Mouse (Mus musculus) MEL (cell line): ENCODE measurements around the gene Tfrc. TPM values are rescaled to one million over a fixed set of nuclear protein-coding genes. Genes with fewer than 3 reads are reported as not detected.

Source experiments
- DNase-seq: peaks from one replicate; pipeline ENCODE4 v3.0.0; 2011; ENCODE audit warnings: low read depth, low spot score
- H3K27ac ChIP-seq: 2 replicates; pipeline ENCODE4 v1.5.1; 2012; ENCODE audit warnings: low read depth, mild to moderate bottlenecking, control low read depth, low read length, moderate library complexity; ENCODE audit not compliant: control insufficient read depth
- H3K27me3 ChIP-seq, 2 experiments: fragments of 150-350 bp in 1 of 2; sonication (generic) in 1 of 2; 2 replicates each; pipeline ENCODE4 v1.6.1; 2012; ENCODE audit warnings: low read length in 2 of 2, mild to moderate bottlenecking in 2 of 2, improper control_type of control experiment in 1 of 2, moderate library complexity in 1 of 2; ENCODE audit not compliant: insufficient read depth in 2 of 2, control insufficient read depth in 1 of 2
- H3K36me3 ChIP-seq, 2 experiments: 2 replicates each; pipeline ENCODE4 v1.6.1; 2012 to 2014; ENCODE audit warnings: low read length in 2 of 2, improper control_type of control experiment in 1 of 2, inconsistent platforms in 1 of 2, mild to moderate bottlenecking in 1 of 2; ENCODE audit not compliant: insufficient read depth in 2 of 2, control insufficient read depth in 1 of 2
- H3K4me1 ChIP-seq, 2 experiments: fragments of 150-350 bp in 1 of 2; sonication (generic) in 1 of 2; 2 replicates each; pipeline ENCODE4 v1.6.1; 2012; ENCODE audit warnings: low read length in 2 of 2, improper control_type of control experiment in 1 of 2, mild to moderate bottlenecking in 1 of 2; ENCODE audit not compliant: insufficient read depth in 2 of 2, control insufficient read depth in 1 of 2
- H3K4me3 ChIP-seq, 2 experiments: fragments of 150-350 bp in 1 of 2; sonication (generic) in 1 of 2; 2 replicates each; pipeline ENCODE4 v1.5.1; 2012; ENCODE audit warnings: low read depth in 2 of 2, low read length in 2 of 2, mild to moderate bottlenecking in 2 of 2, moderate library complexity in 2 of 2, control low read depth in 1 of 2, improper control_type of control experiment in 1 of 2; ENCODE audit not compliant: control insufficient read depth in 1 of 2, insufficient read depth in 1 of 2
- H3K79me2 ChIP-seq: 2 replicates; pipeline ENCODE4 v1.6.1; 2012; ENCODE audit warnings: mild to moderate bottlenecking, low read length, moderate library complexity; ENCODE audit not compliant: control insufficient read depth, poor library complexity, insufficient read depth
- H3K9ac ChIP-seq: 2 replicates; pipeline ENCODE4 v1.6.1; 2012; ENCODE audit warnings: low read depth, mild to moderate bottlenecking, control low read depth, low read length, moderate library complexity; ENCODE audit not compliant: control insufficient read depth, poor library complexity, severe bottlenecking
- H3K9me3 ChIP-seq: fragments of 150-350 bp; sonication (generic); replicated peaks from 2 replicates; pipeline ENCODE4 v1.6.1; 2012; ENCODE audit warnings: mild to moderate bottlenecking, low read length, improper control_type of control experiment, moderate library complexity; ENCODE audit not compliant: insufficient read depth
- BHLHE40 ChIP-seq: IDR thresholded peaks from 2 replicates; pipeline ENCODE4 v1.6.1; 2012; ENCODE audit warnings: low read depth, mild to moderate bottlenecking, inconsistent platforms, low read length, improper control_type of control experiment, borderline replicate concordance
- CHD2 ChIP-seq: IDR thresholded peaks from 2 replicates; pipeline ENCODE4 v1.6.1; 2011; ENCODE audit warnings: low read length, improper control_type of control experiment
- CTCF ChIP-seq, 3 experiments: IDR thresholded peaks in 2 of 3; conservative IDR thresholded peaks in 1 of 3; 2 replicates each; pipeline ENCODE4 v1.5.1; 2011 to 2012; ENCODE audit warnings: low read length in 3 of 3, low read depth in 2 of 3, mild to moderate bottlenecking in 2 of 3, improper control_type of control experiment in 1 of 3, inconsistent platforms in 1 of 3, mixed read lengths in 1 of 3, moderate library complexity in 1 of 3; ENCODE audit not compliant: control insufficient read depth in 1 of 3, insufficient read depth in 1 of 3, poor library complexity in 1 of 3, severe bottlenecking in 1 of 3
- EP300 ChIP-seq, 2 experiments: IDR thresholded peaks; 2 replicates each; pipeline ENCODE4 v1.6.1; 2011; ENCODE audit warnings: improper control_type of control experiment in 2 of 2, low read length in 2 of 2, low read depth in 1 of 2, mild to moderate bottlenecking in 1 of 2
- ETS1 ChIP-seq: IDR thresholded peaks from 2 replicates; pipeline ENCODE4 v1.6.1; 2012; ENCODE audit warnings: low read depth, mild to moderate bottlenecking, inconsistent platforms, low read length, improper control_type of control experiment, moderate library complexity
- GATA1 ChIP-seq: IDR thresholded peaks from 2 replicates; pipeline ENCODE4 v1.6.1; 2011; ENCODE audit warnings: low read depth, low read length, improper control_type of control experiment
- HCFC1 ChIP-seq: IDR thresholded peaks from 2 replicates; pipeline ENCODE4 v1.6.1; 2012; ENCODE audit warnings: low read depth, mild to moderate bottlenecking, inconsistent platforms, low read length, improper control_type of control experiment, moderate library complexity
- KAT2A ChIP-seq: conservative IDR thresholded peaks from 2 replicates; pipeline ENCODE4 v1.6.1; 2012; ENCODE audit warnings: low read depth, low read length, improper control_type of control experiment, inconsistent platforms
- MAFK ChIP-seq: IDR thresholded peaks from 2 replicates; pipeline ENCODE4 v1.6.1; 2011; ENCODE audit warnings: low read depth, mild to moderate bottlenecking, low read length, improper control_type of control experiment, borderline replicate concordance
- MAX ChIP-seq: IDR thresholded peaks from 2 replicates; pipeline ENCODE4 v1.6.1; 2011; ENCODE audit warnings: low read length, improper control_type of control experiment
- MAZ ChIP-seq: IDR thresholded peaks from 2 replicates; pipeline ENCODE4 v1.6.1; 2012; ENCODE audit warnings: low read depth, mild to moderate bottlenecking, inconsistent platforms, low read length, improper control_type of control experiment
- MEF2A ChIP-seq: IDR thresholded peaks from 2 replicates; pipeline ENCODE4 v1.6.1; 2014; ENCODE audit warnings: low read depth, mild to moderate bottlenecking, inconsistent platforms, low read length, improper control_type of control experiment; ENCODE audit not compliant: poor library complexity, insufficient replicate concordance, severe bottlenecking; ENCODE audit errors: extremely low read depth
- MYC ChIP-seq: IDR thresholded peaks from 2 replicates; pipeline ENCODE4 v1.6.1; 2011; ENCODE audit warnings: low read depth, mild to moderate bottlenecking, low read length, improper control_type of control experiment, moderate library complexity
- NRF1 ChIP-seq: IDR thresholded peaks from 2 replicates; pipeline ENCODE4 v1.6.1; 2014; ENCODE audit warnings: low read depth, mild to moderate bottlenecking, inconsistent platforms, low read length, improper control_type of control experiment, moderate library complexity; ENCODE audit not compliant: poor library complexity, insufficient read depth, severe bottlenecking
- POLR2A ChIP-seq, 2 experiments: IDR thresholded peaks; 2 replicates each; pipeline ENCODE4 v1.6.1; 2011 to 2012; ENCODE audit warnings: low read length in 2 of 2, mild to moderate bottlenecking in 2 of 2, control low read depth in 1 of 2, improper control_type of control experiment in 1 of 2, low read depth in 1 of 2, moderate library complexity in 1 of 2; ENCODE audit not compliant: control insufficient read depth in 1 of 2, insufficient read depth in 1 of 2, poor library complexity in 1 of 2
- POLR2AphosphoS2 ChIP-seq: IDR thresholded peaks from 2 replicates; pipeline ENCODE4 v1.6.1; 2011; ENCODE audit warnings: low read length, improper control_type of control experiment
- POLR2AphosphoS5 ChIP-seq: IDR thresholded peaks from 2 replicates; pipeline ENCODE4 v1.6.1; 2012; ENCODE audit warnings: low read depth, borderline replicate concordance, mild to moderate bottlenecking, inconsistent platforms, low read length, moderate library complexity, mixed read lengths
- SIN3A ChIP-seq: IDR thresholded peaks from 2 replicates; pipeline ENCODE4 v1.6.1; 2012; ENCODE audit warnings: low read length, improper control_type of control experiment, inconsistent platforms
- SMC3 ChIP-seq: IDR thresholded peaks from 2 replicates; pipeline ENCODE4 v1.6.1; 2011; ENCODE audit warnings: low read depth, low read length, improper control_type of control experiment
- TAL1 ChIP-seq: IDR thresholded peaks from 2 replicates; pipeline ENCODE4 v1.6.1; 2012; ENCODE audit warnings: mild to moderate bottlenecking, inconsistent platforms, low read length, moderate library complexity, mixed read lengths
- TCF12 ChIP-seq: IDR thresholded peaks from 2 replicates; pipeline ENCODE4 v1.6.1; 2014; ENCODE audit warnings: low read depth, mild to moderate bottlenecking, inconsistent platforms, low read length, improper control_type of control experiment, moderate library complexity
- UBTF ChIP-seq: IDR thresholded peaks from 2 replicates; pipeline ENCODE4 v1.6.1; 2012; ENCODE audit warnings: low read depth, mild to moderate bottlenecking, inconsistent platforms, low read length, improper control_type of control experiment, moderate library complexity, borderline replicate concordance; ENCODE audit not compliant: insufficient read depth
- USF2 ChIP-seq, 2 experiments: IDR thresholded peaks; 2 replicates each; pipeline ENCODE4 v1.6.1; 2011 to 2012; ENCODE audit warnings: improper control_type of control experiment in 2 of 2, low read length in 2 of 2, borderline replicate concordance in 1 of 2, inconsistent platforms in 1 of 2, low read depth in 1 of 2, mild to moderate bottlenecking in 1 of 2; ENCODE audit not compliant: insufficient read depth in 1 of 2
- ZC3H11A ChIP-seq: IDR thresholded peaks from 2 replicates; pipeline ENCODE4 v1.6.1; 2012; ENCODE audit warnings: low read depth, mild to moderate bottlenecking, inconsistent platforms, low read length, improper control_type of control experiment
- ZKSCAN1 ChIP-seq: IDR thresholded peaks from 2 replicates; pipeline ENCODE4 v1.6.1; 2012; ENCODE audit warnings: low read depth, mild to moderate bottlenecking, inconsistent platforms, low read length, improper control_type of control experiment, moderate library complexity
- ZNF384 ChIP-seq: IDR thresholded peaks from 2 replicates; pipeline ENCODE4 v1.6.1; 2012; ENCODE audit warnings: low read depth, mild to moderate bottlenecking, inconsistent platforms, low read length, improper control_type of control experiment
- polyA plus RNA-seq, 2 experiments: library from polyadenylated mRNA; stranded (reverse) in 1 of 2; unstranded in 1 of 2; fragments of >175 nt in 1 of 2; fragments of >200 nt in 1 of 2; gene quantifications; 2 replicates each; pipeline versions ENCODE4 v1.2.1 to v1.2.4; 2012; ENCODE audit warnings: low replicate concordance in 2 of 2, low read depth in 1 of 2; ENCODE audit not compliant: insufficient read length in 2 of 2, insufficient read depth in 1 of 2, missing spikeins in 1 of 2
- total RNA-seq: library from RNA; depleted of rRNA; stranded (reverse); fragments of 300-350 nt; gene quantifications from 2 replicates; pipeline ENCODE4 v1.2.3, GENCODE M21; 2012

The Tfrc gene
- total and polyA plus RNA-seq, 3 experiments = 90.9 to 234 (median 106) TPM

- no peaks in the 10 kb centered on the region for H3K27me3 ChIP-seq
- H3K27ac ChIP-seq = no peak overlapping the region
- H3K9me3 ChIP-seq = no peaks in the 10 kb centered on the region
- TF ChIP-seq USF2 (IDR thresholded peaks at IDR 0.05; ENCODE audit: borderline replicate concordance in 1 of 2, insufficient read depth in 1 of 2, low read depth in 1 of 2, low read length in 2 of 2) = no peak
- TF ChIP-seq MEF2A = peak; percentile 81
- TF ChIP-seq KAT2A = no peak
- TF ChIP-seq HCFC1 = no peak
- peak in 1 of 2 experiments; percentile 57; a peak in 2 of 4 replicates for TF ChIP-seq EP300 (IDR thresholded peaks at IDR 0.05; ENCODE audit: low read depth in 1 of 2, low read length in 2 of 2)
- peak; percentile 67 for TF ChIP-seq GATA1
- TF ChIP-seq MAFK = no peak
- peak; percentile 87; the same call in 1 of the 2 replicates for TF ChIP-seq MYC
- no peak for TF ChIP-seq ZC3H11A
- TF ChIP-seq MAX = peak; percentile 49; the same call in 1 of the 2 replicates
- no peak for TF ChIP-seq POLR2AphosphoS5
- no peak for TF ChIP-seq CHD2
- TF ChIP-seq TCF12 = peak; percentile 49; the same call in 1 of the 2 replicates
- TF ChIP-seq POLR2AphosphoS2 = no peak
- no peak for TF ChIP-seq NRF1
- peak; percentile 94 for TF ChIP-seq ZNF384
- TF ChIP-seq UBTF = no peak
- TF ChIP-seq POLR2A (IDR thresholded peaks at IDR 0.05; ENCODE audit: control insufficient read depth in 1 of 2, insufficient read depth in 1 of 2, low read depth in 1 of 2, low read length in 2 of 2, poor library complexity in 1 of 2) = 0 out of 4 replicates have a peak, but pooled peaks of 1 of the 2 experiments have one; percentile 32
- TF ChIP-seq SIN3A = peak; percentile 69
- no peak for TF ChIP-seq ZKSCAN1
- TF ChIP-seq SMC3 = peak; percentile 50
- peak; percentile 82 for TF ChIP-seq ETS1
- no peak for TF ChIP-seq MAZ
- peak; percentile 15 to 64 (median 25); a peak in 3 of 6 replicates for TF ChIP-seq CTCF (IDR thresholded peaks at IDR 0.05 in 2 of 3, conservative IDR thresholded peaks at IDR 0.05 in 1 of 3; ENCODE audit: control insufficient read depth in 1 of 3, insufficient read depth in 1 of 3, low read depth in 2 of 3, low read length in 3 of 3, poor library complexity in 1 of 3, severe bottlenecking in 1 of 3)
- TF ChIP-seq TAL1 = peak; percentile 68
- no peak for TF ChIP-seq BHLHE40
- H3K9ac ChIP-seq = no peak overlapping the region
- peaks cover 44 to 51% of the 10 kb centered on the region in 2 experiments for H3K36me3 ChIP-seq
- no peak overlapping the region for H3K4me3 ChIP-seq
- peak; percentile 84 for DNase-seq
- peaks cover 6 to 26% of the 10 kb centered on the region in 2 experiments; a peak in 3 of 4 replicates for H3K4me1 ChIP-seq
- H3K79me2 ChIP-seq = peaks cover 43% of the 10 kb centered on the region
These were observed 5.3 kb downstream of the Tfrc start for GRCm38 (mm10) chr16:32614047-32614446.
